Mouse (Mus musculus) embryonic fibroblast, embryonic 13.5 days (primary cell): ENCODE measurements at regions not wholly inside any gene's neighbourhood (a gene's known extent, or its start where the extent isn't known, plus 50 kb on each side); places are given as distances from the start of the nearest gene placed in this dataset.

Experiments used
- CTCF ChIP-seq: IDR thresholded peaks from 2 replicates; pipeline ENCODE4 v1.5.1; 2011; ENCODE audit warnings: mild to moderate bottlenecking, control low read depth, low read length, moderate library complexity, borderline replicate concordance; ENCODE audit not compliant: insufficient read depth
- POLR2A ChIP-seq: IDR thresholded peaks from 2 replicates; pipeline ENCODE4 v1.6.1; 2011; ENCODE audit warnings: low read depth, mild to moderate bottlenecking, control low read depth, low read length, moderate library complexity

- no peak for TF ChIP-seq POLR2A
- no peak for TF ChIP-seq CTCF
Observed at GRCm38 (mm10) chr12:26877284-26877683, 408.3 kb downstream of the Cmpk2 start.
